In genomic region chr2:53192386-53192785, GRCm38 (mm10) we compare ENCODE assay signal across 8 mouse cellular contexts. TPM values are rescaled to one million over a fixed set of nuclear protein-coding genes. Genes with fewer than 3 reads are reported as not detected.
DNase-seq lines count a peak whose midpoint lies in the region; ATAC-seq and TF ChIP-seq lines count a peak whose summit lies in the region.

No protein-coding gene starts in this region.

- peaks cover 9% of the 10 kb centered on the region for H3K4me1 ChIP-seq in kidney, embryonic 14.5 days (ENCODE audit: control insufficient read depth, insufficient read depth, low read length)
- H3K4me1 ChIP-seq in forebrain, embryonic 11.5 days (replicated peaks; ENCODE audit: control insufficient read depth, insufficient read depth, low read length) = no peaks in the 10 kb centered on the region
- peaks cover 12% of the 10 kb centered on the region for H3K4me1 ChIP-seq in liver, postnatal 0 days (ENCODE audit: insufficient read depth)

- no peak for TF ChIP-seq CTCF in liver, postnatal 0 days (IDR thresholded peaks at IDR 0.05; ENCODE audit: low read depth)

- no peak for TF ChIP-seq EP300 in liver, postnatal 0 days (IDR thresholded peaks at IDR 0.05; ENCODE audit: low read depth)

- peak overlapping the region; percentile 95 for H3K27ac ChIP-seq in kidney, embryonic 14.5 days (ENCODE audit: low read depth, low read length)
- peak overlapping the region; percentile 90 for H3K27ac ChIP-seq in forebrain, embryonic 11.5 days (ENCODE audit: low read depth, low read length)
- H3K27ac ChIP-seq in liver, postnatal 0 days (ENCODE audit: low read depth) = peak overlapping the region; percentile 100

- H3K27me3 ChIP-seq in kidney, embryonic 14.5 days (ENCODE audit: control insufficient read depth, insufficient read depth, low read length) = no peaks in the 10 kb centered on the region
- no peaks in the 10 kb centered on the region for H3K27me3 ChIP-seq in forebrain, embryonic 11.5 days (ENCODE audit: control insufficient read depth, insufficient read depth, low read length)
- H3K27me3 ChIP-seq in liver, postnatal 0 days (ENCODE audit: insufficient read depth, low read length) = no peaks in the 10 kb centered on the region

- peaks cover 29% of the 10 kb centered on the region; the same call in 1 of the 2 replicates for H3K36me3 ChIP-seq in kidney, embryonic 14.5 days (ENCODE audit: control insufficient read depth, insufficient read depth, low read length)
- H3K36me3 ChIP-seq in forebrain, embryonic 11.5 days (ENCODE audit: control insufficient read depth, insufficient read depth, low read length) = peaks cover 5% of the 10 kb centered on the region; the same call in 1 of the 2 replicates
- peaks cover 33% of the 10 kb centered on the region for H3K36me3 ChIP-seq in liver, postnatal 0 days (replicated peaks; ENCODE audit: insufficient read depth, low read length)

- ATAC-seq in kidney, embryonic 14.5 days (ENCODE audit: low FRiP score, low TSS enrichment) = peak; percentile 5; the same call in 1 of the 2 replicates
- peak; percentile 7 for ATAC-seq in forebrain, embryonic 11.5 days (replicated peaks; ENCODE audit: low FRiP score)
- no peak for ATAC-seq in liver, postnatal 0 days

- DNase-seq in kidney, postnatal 10 days = no peak
- DNase-seq in NIH3T3 (ENCODE audit: low read depth) = peak; percentile 48
- no peak for DNase-seq in forebrain, embryonic 11.5 days (ENCODE audit: low spot score)
- DNase-seq in liver, postnatal 0 days = no peak
- DNase-seq in urinary bladder, postnatal 25 days (ENCODE audit: low spot score) = no peak
- DNase-seq in thymus, adult 18-20 months = no peak
- no peak for DNase-seq in adrenal gland, adult (ENCODE audit: inconsistent age in 2 of 2, low spot score in 1 of 2)

- no peaks in the 10 kb centered on the region for H3K9me3 ChIP-seq in kidney, embryonic 14.5 days (ENCODE audit: control insufficient read depth, low read length)
- no peaks in the 10 kb centered on the region for H3K9me3 ChIP-seq in forebrain, embryonic 11.5 days (ENCODE audit: control insufficient read depth, low read length)
- H3K9me3 ChIP-seq in liver, postnatal 0 days (ENCODE audit: low read length) = no peaks in the 10 kb centered on the region

- 0% methylated on average over 20 of the region's 20 CpGs for WGBS in kidney, embryonic 14.5 days
- WGBS in forebrain, embryonic 11.5 days = under 1% methylated on average over 20 of the region's 20 CpGs
- WGBS in liver, postnatal 0 days (ENCODE audit: insufficient replicate concordance) = under 1% methylated on average over 20 of the region's 20 CpGs

- H3K4me2 ChIP-seq in kidney, embryonic 14.5 days (replicated peaks; ENCODE audit: low read depth, low read length) = peak overlapping the region; percentile 40
- H3K4me2 ChIP-seq in forebrain, embryonic 11.5 days (ENCODE audit: low read depth, low read length, severe bottlenecking) = peak overlapping the region; percentile 63
- H3K4me2 ChIP-seq in liver, postnatal 0 days (ENCODE audit: low read depth, low read length) = peak overlapping the region; percentile 95

- peak overlapping the region; percentile 86 for H3K9ac ChIP-seq in kidney, embryonic 14.5 days (ENCODE audit: low read depth, low read length)
- peak overlapping the region; percentile 86 for H3K9ac ChIP-seq in forebrain, embryonic 11.5 days (ENCODE audit: low read length)
- H3K9ac ChIP-seq in liver, postnatal 0 days (replicated peaks) = peak overlapping the region; percentile 94

- peak overlapping the region; percentile 69 for H3K4me3 ChIP-seq in kidney, embryonic 14.5 days (ENCODE audit: low read length)
- peak overlapping the region; percentile 86 for H3K4me3 ChIP-seq in forebrain, embryonic 11.5 days (ENCODE audit: low read depth, low read length)
- H3K4me3 ChIP-seq in liver, postnatal 0 days (ENCODE audit: low read depth, low read length) = peak overlapping the region; percentile 86

RNA-seq across cellular contexts. Expression of gene Arl6ip6, which starts 0.9 kb away (rescaled TPM):
- 51.8 and 59.3 TPM in 2 replicates for polyA plus RNA-seq in kidney, embryonic 14.5 days (2014; fragmentation: Nextera tagmentation; extraction: Ambion mirVana)
- 85.8 and 90.0 TPM in 2 replicates for polyA plus RNA-seq in forebrain, embryonic 11.5 days (2014; fragmentation: Nextera tagmentation; extraction: Ambion mirVana)
- 19.9 and 21.2 TPM in 2 replicates for polyA plus RNA-seq in liver, postnatal 0 days (2015; fragmentation: Nextera tagmentation; extraction: Ambion mirVana)

RNA-seq across cellular contexts. Expression of gene Prpf40a, which starts 1.3 kb away (rescaled TPM):
- polyA plus RNA-seq in kidney, embryonic 14.5 days (2014; fragmentation: Nextera tagmentation; extraction: Ambion mirVana) = 223 and 231 TPM in 2 replicates
- 182 and 190 TPM in 2 replicates for polyA plus RNA-seq in forebrain, embryonic 11.5 days (2014; fragmentation: Nextera tagmentation; extraction: Ambion mirVana)
- polyA plus RNA-seq in liver, postnatal 0 days (2015; fragmentation: Nextera tagmentation; extraction: Ambion mirVana) = 48.8 and 57.9 TPM in 2 replicates

Comparison
In these comparisons a context has a peak if more than half of its experiments do, and no peak if none do; other contexts are left out.
1. H3K4me2 ChIP-seq: peak in every context shown above with its lines; median percentile 95 in liver, postnatal 0 days; 63 in forebrain, embryonic 11.5 days; 40 in kidney, embryonic 14.5 days.